ENCODE assay signal across 8 mouse cellular contexts in genomic region chr10:30825049-30825448, GRCm38 (mm10). TPM values are rescaled to one million over a fixed set of nuclear protein-coding genes. Genes with fewer than 3 reads are reported as not detected.
DNase-seq lines count a peak whose midpoint lies in the region; ATAC-seq and TF ChIP-seq lines count a peak whose summit lies in the region.

No protein-coding gene starts in this region.

- H3K4me3 ChIP-seq in heart, adult 2 months = no peak overlapping the region
- no peak overlapping the region for H3K4me3 ChIP-seq in heart, embryonic 12.5 days
- H3K4me3 ChIP-seq in forebrain, embryonic 16.5 days (replicated peaks; ENCODE audit: low read length) = no peak overlapping the region

- no peaks in the 10 kb centered on the region for H3K27me3 ChIP-seq in heart, adult 2 months (ENCODE audit: control insufficient read depth, insufficient read depth, low read length)
- H3K27me3 ChIP-seq in heart, embryonic 12.5 days (replicated peaks) = no peaks in the 10 kb centered on the region
- H3K27me3 ChIP-seq in forebrain, embryonic 16.5 days (replicated peaks; ENCODE audit: control insufficient read depth, insufficient read depth, low read length) = no peaks in the 10 kb centered on the region

- intact Hi-C loops in heart, adult 2 months (cut with DNase I) = loop anchor here (1.0 kb wide), 1 partner anchor 474 kb away; no protein-coding TSS in a partner anchor

- 6% methylated on average over 1 of the region's 1 CpGs for WGBS in heart, adult 2 months
- WGBS in heart, embryonic 12.5 days = 8% methylated on average over 1 of the region's 1 CpGs
- WGBS in forebrain, embryonic 16.5 days = 0% methylated on average over 1 of the region's 1 CpGs

- ATAC-seq in heart, embryonic 12.5 days (ENCODE audit: insufficient number of reproducible peaks, low FRiP score) = no peak
- peak; percentile 87 for ATAC-seq in forebrain, embryonic 16.5 days

- no peak for TF ChIP-seq POLR2A in heart, adult 2 months (IDR thresholded peaks at IDR 0.05; ENCODE audit: insufficient read depth, low read depth, low read length)

- no peak overlapping the region for H3K9ac ChIP-seq in heart, adult 2 months (ENCODE audit: low read depth, low read length)
- H3K9ac ChIP-seq in heart, embryonic 12.5 days = no peak overlapping the region
- no peak overlapping the region for H3K9ac ChIP-seq in forebrain, embryonic 16.5 days (replicated peaks; ENCODE audit: low read depth, low read length)

- peak; percentile 81 for TF ChIP-seq CTCF in heart, adult 2 months (IDR thresholded peaks at IDR 0.05)

- no peaks in the 10 kb centered on the region for H3K79me2 ChIP-seq in heart, adult 2 months (replicated peaks; ENCODE audit: control insufficient read depth, insufficient read depth, low read length)

- H3K9me3 ChIP-seq in heart, embryonic 12.5 days (replicated peaks) = peaks cover 4% of the 10 kb centered on the region
- H3K9me3 ChIP-seq in forebrain, embryonic 16.5 days (ENCODE audit: control insufficient read depth, low read length) = no peaks in the 10 kb centered on the region

- no peak overlapping the region for H3K4me2 ChIP-seq in heart, embryonic 12.5 days
- no peak overlapping the region for H3K4me2 ChIP-seq in forebrain, embryonic 16.5 days (ENCODE audit: low read length)

- TF ChIP-seq EP300 in heart, adult 2 months (IDR thresholded peaks at IDR 0.05; ENCODE audit: insufficient read depth, low read depth, low read length) = no peak

- no peaks in the 10 kb centered on the region for H3K4me1 ChIP-seq in heart, adult 2 months (ENCODE audit: control insufficient read depth, insufficient read depth, low read length)
- peaks cover 3% of the 10 kb centered on the region; the same call in 1 of the 2 replicates for H3K4me1 ChIP-seq in heart, embryonic 12.5 days (replicated peaks)
- no peaks in the 10 kb centered on the region for H3K4me1 ChIP-seq in forebrain, embryonic 16.5 days (replicated peaks; ENCODE audit: control insufficient read depth, insufficient read depth, low read length)

- no peak for DNase-seq in heart, adult 2 months
- DNase-seq in right cerebral cortex, postnatal 10 days (ENCODE audit: low spot score in 2 of 2) = peak; percentile 34 to 46
- no peak for DNase-seq in right cerebral cortex, postnatal 4 days
- peak; percentile 54 for DNase-seq in naive thymus-derived CD4-positive, alpha-beta T cell, adult 2 months (ENCODE audit: low read depth)
- no peak for DNase-seq in ovary, postnatal 10 days (ENCODE audit: low spot score)
- DNase-seq in thymus, postnatal 36 days = no peak

- no peaks in the 10 kb centered on the region for H3K36me3 ChIP-seq in heart, adult 2 months (ENCODE audit: control insufficient read depth, insufficient read depth, low read length)
- peaks cover 4% of the 10 kb centered on the region; the same call in 1 of the 2 replicates for H3K36me3 ChIP-seq in heart, embryonic 12.5 days
- H3K36me3 ChIP-seq in forebrain, embryonic 16.5 days (ENCODE audit: control insufficient read depth, insufficient read depth) = no peaks in the 10 kb centered on the region

- H3K27ac ChIP-seq in heart, adult 2 months = no peak overlapping the region
- no peak overlapping the region for H3K27ac ChIP-seq in heart, embryonic 12.5 days (ENCODE audit: poor library complexity, severe bottlenecking)
- H3K27ac ChIP-seq in forebrain, embryonic 16.5 days (ENCODE audit: low read length) = no peak overlapping the region

RNA-seq across cellular contexts. Expression of gene Hey2, which starts 17.6 kb away (rescaled TPM):
- 1 to 10 TPM; 3.8 to 6.8 TPM for total RNA-seq in heart, adult 2 months (2021)
- polyA plus RNA-seq in heart, adult 2 months (2012; rRNA removed) = 7.0 and 8.3 TPM in 2 replicates
- 47.6 and 53.3 TPM in 2 replicates for polyA plus RNA-seq in heart, embryonic 12.5 days (2016; fragmentation: Nextera tagmentation; extraction: Ambion mirVana)
- polyA plus RNA-seq in forebrain, embryonic 16.5 days (2015; fragmentation: Nextera tagmentation; extraction: Ambion mirVana) = 3.4 and 3.9 TPM in 2 replicates

RNA-seq across cellular contexts. Expression of gene Ncoa7, which starts 21.9 kb away (rescaled TPM):
- 1 to 10 TPM; 3.4 to 4.7 TPM for total RNA-seq in heart, adult 2 months (2021)
- polyA plus RNA-seq in heart, adult 2 months (2012; rRNA removed) = 1.2 and 1.5 TPM in 2 replicates
- polyA plus RNA-seq in heart, embryonic 12.5 days (2016; fragmentation: Nextera tagmentation; extraction: Ambion mirVana) = 8.7 and 9.1 TPM in 2 replicates
- polyA plus RNA-seq in forebrain, embryonic 16.5 days (2015; fragmentation: Nextera tagmentation; extraction: Ambion mirVana) = 14.8 and 18.7 TPM in 2 replicates

Comparison
In these comparisons a context has a peak if more than half of its experiments do, and no peak if none do; other contexts are left out.
1. DNase-seq: peak in right cerebral cortex, postnatal 10 days (2 of 2) and naive thymus-derived CD4-positive, alpha-beta T cell, adult 2 months (single experiment); none in heart, adult 2 months (0 of 2), right cerebral cortex, postnatal 4 days (single experiment), ovary, postnatal 10 days (single experiment) and thymus, postnatal 36 days (0 of 2).